Mouse (Mus musculus) liver, embryonic 18 days (tissue): ENCODE data around the gene Gna15. TPM values are rescaled to one million over a fixed set of nuclear protein-coding genes. Genes with fewer than 3 reads are reported as not detected.

ENCODE experiments used
- polyA plus RNA-seq: library from polyadenylated mRNA; depleted of rRNA; stranded (reverse); fragments of >200 nt; gene quantifications from 2 replicates; pipeline ENCODE4 v1.2.3, GENCODE M21; 2012; rRNA removed

Gna15 gene
- polyA plus RNA-seq = 4.0 and 4.2 TPM in 2 replicates

DNA sequence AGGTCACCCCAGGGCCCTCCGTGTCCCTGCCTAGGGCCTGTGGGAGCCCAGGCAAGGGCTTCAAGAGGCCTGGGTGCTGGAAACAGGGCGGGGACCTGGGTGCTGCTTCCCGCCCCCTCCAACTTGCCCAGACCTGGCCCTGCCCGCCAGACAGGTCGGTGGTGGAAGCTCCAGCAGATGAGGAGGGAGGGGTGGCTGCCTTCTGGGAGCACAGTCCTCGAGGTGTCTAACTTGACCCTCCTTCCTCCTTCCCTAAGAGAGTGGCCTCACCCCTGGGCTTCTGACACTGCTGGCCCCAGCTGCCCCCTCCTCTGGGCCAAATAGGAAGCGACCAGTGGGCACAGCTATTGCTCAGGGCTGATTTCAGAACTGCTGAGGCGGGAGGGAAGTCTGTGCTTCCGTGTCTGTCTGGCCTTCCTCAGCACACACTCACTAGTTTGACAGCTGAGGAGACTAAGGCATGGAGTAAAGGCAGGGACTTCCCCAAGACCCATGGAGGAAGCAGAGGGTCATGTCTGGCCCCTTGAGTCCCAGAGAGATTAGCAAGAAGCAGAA lies at the start of gene Gna15:
Gene Gna15, minus strand, starts transcription at position 175 of the 555 bp plus-strand sequence.

DNA sequence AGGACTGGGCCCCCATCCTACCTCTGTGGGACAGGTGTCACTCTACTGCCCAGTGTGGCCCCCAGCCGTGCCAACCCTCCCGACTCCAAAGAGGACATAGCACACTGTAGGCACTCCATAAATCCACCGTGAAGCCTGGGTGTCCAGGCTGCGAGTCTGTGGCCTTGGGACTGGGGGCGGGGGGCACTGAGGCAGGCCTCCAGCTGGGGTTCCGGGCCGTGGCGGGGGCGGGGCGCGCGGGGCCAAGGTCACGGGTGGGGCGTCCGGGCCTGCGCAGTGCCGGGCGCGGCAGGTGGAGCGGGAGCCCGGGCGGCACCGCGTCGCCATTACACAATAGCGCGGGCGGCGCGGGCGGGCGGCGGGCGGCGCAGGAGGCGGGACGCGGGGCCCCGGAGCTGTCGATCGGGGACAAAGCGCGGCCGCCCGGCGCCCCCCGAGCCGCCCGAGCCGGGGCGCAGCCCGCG lies 35.2 kb upstream of the Gna15 start, which contains the start of gene Aes:
Gene Aes, plus strand, starts transcription at position 326 of the 464 bp plus-strand sequence.

GRCm38 (mm10) chr10:81545161-81545747 lies 21.2 kb upstream of the Gna15 start, which contains the start of gene Gna11:
Gna11 (minus strand) TSS chr10:81545190.

DNA sequence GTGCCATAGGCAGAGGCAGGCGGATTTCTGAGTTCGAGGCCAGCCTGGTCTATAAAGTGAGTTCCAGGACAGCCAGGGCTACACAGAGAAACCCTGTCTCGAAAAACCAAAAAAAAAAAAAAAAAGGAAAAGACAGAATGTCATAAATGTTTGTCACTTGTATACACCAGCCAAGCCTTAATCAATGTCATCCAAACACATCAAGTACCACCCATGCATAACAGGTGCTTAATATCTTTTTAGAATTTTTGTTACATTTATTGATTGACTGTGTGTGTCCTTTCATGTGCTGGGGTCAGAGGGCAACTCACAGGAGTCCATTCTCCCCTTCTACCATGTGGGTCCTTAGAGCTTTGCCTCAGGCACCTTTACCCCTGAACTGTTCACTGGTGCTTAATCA lies 24.0 kb downstream of the Gna15 start, which contains the start of gene S1pr4:
Gene S1pr4, minus strand, starts transcription at position 101 of the 400 bp plus-strand sequence.

GRCm38 (mm10) chr10:81496264-81496901 lies 27.6 kb downstream of the Gna15 start, which contains the start of gene Ncln:
Ncln (minus strand) TSS chr10:81496392.

GRCm38 (mm10) chr10:81482533-81482889 lies 41.5 kb downstream of the Gna15 start, which contains the start of gene Celf5:
Celf5 (minus strand) TSS chr10:81482709.

DNA sequence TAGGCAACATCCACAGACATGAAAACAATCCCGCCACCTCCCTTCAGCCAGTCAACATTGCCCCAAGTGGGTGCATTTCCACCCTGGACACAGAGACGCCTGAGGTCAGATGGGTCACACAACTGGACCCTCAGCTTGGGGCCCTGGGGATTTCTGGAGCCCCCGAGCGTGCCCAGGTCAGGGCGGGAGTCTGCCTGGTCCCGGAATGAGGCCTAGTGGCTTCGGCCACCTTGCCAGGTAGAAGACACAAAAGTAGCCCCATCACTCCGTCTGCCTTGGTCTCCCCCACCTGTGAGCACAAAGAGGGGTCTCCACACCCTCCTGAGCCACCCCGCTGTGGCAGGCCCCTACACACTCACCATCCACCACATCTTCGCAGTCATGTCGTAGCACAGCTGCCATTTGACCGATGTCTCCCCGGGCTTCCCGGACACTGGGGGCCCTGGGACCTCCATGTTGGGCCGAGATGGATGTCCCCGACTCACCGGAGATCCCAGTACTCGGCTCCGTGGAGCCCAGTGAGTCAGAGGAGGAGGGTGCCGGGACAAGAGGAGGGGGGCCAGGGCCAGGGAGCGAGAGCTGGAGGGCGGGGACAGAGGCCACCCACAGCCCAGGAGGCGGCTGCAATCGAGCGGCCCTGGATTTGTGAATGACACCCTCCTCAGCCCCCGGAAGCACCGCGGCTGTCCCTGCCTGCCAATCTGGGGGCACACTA lies 68.7 kb downstream of the Gna15 start, which contains the start of gene Nfic:
Gene Nfic, minus strand, starts transcription at position 455 of the 715 bp plus-strand sequence.

Other genes starting within 250 kb of the Gna15 start
- 0.88 and 1.1 TPM in 2 replicates for gene Tjp3, start 232.6 kb downstream of the Gna15 start, polyA plus RNA-seq
- gene Pip5k1c, start 231.3 kb downstream of the Gna15 start, polyA plus RNA-seq = 10.3 and 11.9 TPM in 2 replicates
- gene Cactin, start 203.1 kb downstream of the Gna15 start, polyA plus RNA-seq = 12.9 and 13.4 TPM in 2 replicates
- gene Tbxa2r, start 195.5 kb downstream of the Gna15 start, polyA plus RNA-seq = 3.1 and 3.4 TPM in 2 replicates
- 0.02 TPM in 2 replicates for gene Gipc3, start 181.0 kb downstream of the Gna15 start, polyA plus RNA-seq
- 24.1 and 27.6 TPM in 2 replicates for gene Hmg20b, start 173.7 kb downstream of the Gna15 start, polyA plus RNA-seq
- 8.7 and 8.9 TPM in 2 replicates for gene Mfsd12, start 166.7 kb downstream of the Gna15 start, polyA plus RNA-seq
- 0.39 and 1.0 TPM in 2 replicates for gene 4930404N11Rik, start 158.4 kb downstream of the Gna15 start, polyA plus RNA-seq
- gene Fzr1, start 145.7 kb downstream of the Gna15 start, polyA plus RNA-seq = 54.1 and 61.6 TPM in 2 replicates
- gene Dohh, start 139.8 kb downstream of the Gna15 start, polyA plus RNA-seq = 27.6 and 28.9 TPM in 2 replicates
- 0.58 and 0.75 TPM in 2 replicates for gene Gm48551, start 139.8 kb downstream of the Gna15 start, polyA plus RNA-seq
- 0.64 and 0.82 TPM in 2 replicates for gene Gm48552, start 135.2 kb downstream of the Gna15 start, polyA plus RNA-seq
- 2.6 and 3.4 TPM in 2 replicates for gene Smim24, start 131.2 kb downstream of the Gna15 start, polyA plus RNA-seq
- gene Nfic, start 68.6 kb downstream of the Gna15 start, polyA plus RNA-seq = 1.7 and 1.9 TPM in 2 replicates
- gene Celf5, start 41.5 kb downstream of the Gna15 start, polyA plus RNA-seq = 0.02 and 0.06 TPM in 2 replicates
- gene Ncln, start 27.8 kb downstream of the Gna15 start, polyA plus RNA-seq = 65.7 and 83.5 TPM in 2 replicates
- gene S1pr4, start 24.1 kb downstream of the Gna15 start, polyA plus RNA-seq = 5.4 and 5.7 TPM in 2 replicates
- 20.3 and 23.1 TPM in 2 replicates for gene Gna11, start 21.0 kb upstream of the Gna15 start, polyA plus RNA-seq
- gene Aes, start 35.3 kb upstream of the Gna15 start, polyA plus RNA-seq = 179 and 189 TPM in 2 replicates
- 5.9 and 6.8 TPM in 2 replicates for gene Tle2, start 50.3 kb upstream of the Gna15 start, polyA plus RNA-seq
- 4.9 and 5.2 TPM in 2 replicates for gene Tle6, start 76.8 kb upstream of the Gna15 start, polyA plus RNA-seq
- gene BC025920, start 82.0 kb upstream of the Gna15 start, polyA plus RNA-seq = 1.5 and 2.0 TPM in 2 replicates
- 7.5 and 8.7 TPM in 2 replicates for gene Sirt6, start 103.6 kb upstream of the Gna15 start, polyA plus RNA-seq
- gene Ankrd24, start 104.3 kb upstream of the Gna15 start, polyA plus RNA-seq = 10.1 and 10.8 TPM in 2 replicates
- 0.63 and 0.76 TPM in 2 replicates for gene Gm10778, start 124.8 kb upstream of the Gna15 start, polyA plus RNA-seq
- 1.3 and 1.5 TPM in 2 replicates for gene Zfp433, start 180.6 kb upstream of the Gna15 start, polyA plus RNA-seq
- gene Gm3055, start 246.9 kb upstream of the Gna15 start, polyA plus RNA-seq = 0.57 and 0.64 TPM in 2 replicates